Mouse (Mus musculus) cerebellum, postnatal 36 days (tissue): ENCODE results near the gene Lamc2.

Experiments
- DNase-seq, 2 experiments: peaks; one replicate each; pipeline ENCODE4 v3.0.0; 2021 to 2022; ENCODE audit warnings: mixed read lengths in 2 of 2

Gene Lamc2

GRCm38 (mm10) chr1:153174801-153175200 is 11.4 kb downstream of the Lamc2 start:
- DNase-seq: peak; percentile 76 to 86

GRCm38 (mm10) chr1:153173276-153173675 is 13.0 kb downstream of the Lamc2 start:
- no peak for DNase-seq

- DNase-seq: no peak
Measured at GRCm38 (mm10) chr1:153172291-153172731, 13.9 kb downstream of the Lamc2 start.

GRCm38 (mm10) chr1:153171011-153171410 is 15.2 kb downstream of the Lamc2 start:
- no peak for DNase-seq

GRCm38 (mm10) chr1:153168293-153168692 is 18.0 kb downstream of the Lamc2 start:
- DNase-seq: no peak

GRCm38 (mm10) chr1:153163831-153164230 is 22.4 kb downstream of the Lamc2 start:
- no peak for DNase-seq

GRCm38 (mm10) chr1:153159137-153159536 is 27.1 kb downstream of the Lamc2 start:
- DNase-seq: no peak

- no peak for DNase-seq
Measured at GRCm38 (mm10) chr1:153157021-153157623, 29.1 kb downstream of the Lamc2 start.

GRCm38 (mm10) chr1:153155364-153155763 is 30.9 kb downstream of the Lamc2 start:
- no peak for DNase-seq

GRCm38 (mm10) chr1:153153619-153154137 is 32.6 kb downstream of the Lamc2 start:
- no peak for DNase-seq

- DNase-seq: no peak
Measured at GRCm38 (mm10) chr1:153152594-153152993, 33.7 kb downstream of the Lamc2 start.

GRCm38 (mm10) chr1:153145791-153146190 is 40.5 kb downstream of the Lamc2 start:
- DNase-seq: no peak

- no peak for DNase-seq
Measured at GRCm38 (mm10) chr1:153144021-153144420, 42.2 kb downstream of the Lamc2 start.

- no peak for DNase-seq
Measured at GRCm38 (mm10) chr1:153140747-153141228, 45.5 kb downstream of the Lamc2 start.

- no peak for DNase-seq
Measured at GRCm38 (mm10) chr1:153140265-153140664, 46.0 kb downstream of the Lamc2 start.

- no peak for DNase-seq
Measured at GRCm38 (mm10) chr1:153139635-153140034, 46.6 kb downstream of the Lamc2 start.

- DNase-seq: peak; percentile 23 to 31
Measured at GRCm38 (mm10) chr1:153138486-153138885, 47.8 kb downstream of the Lamc2 start.

GRCm38 (mm10) chr1:153136647-153137046 is 49.6 kb downstream of the Lamc2 start:
- DNase-seq: no peak

- DNase-seq: no peak
Measured at GRCm38 (mm10) chr1:153133865-153134781, 52.1 kb downstream of the Lamc2 start.

- DNase-seq: no peak
Measured at GRCm38 (mm10) chr1:153129992-153130713, 56.1 kb downstream of the Lamc2 start.

- DNase-seq: no peak
Measured at GRCm38 (mm10) chr1:153128780-153129179, 57.5 kb downstream of the Lamc2 start.

GRCm38 (mm10) chr1:153127622-153128021 is 58.6 kb downstream of the Lamc2 start:
- DNase-seq: no peak
